Mouse (Mus musculus) forebrain, embryonic 16.5 days (tissue): ENCODE measurements around the gene Npr2. TPM values are rescaled to one million over a fixed set of nuclear protein-coding genes. Genes with fewer than 3 reads are reported as not detected.

Experiments
- ATAC-seq: fragments of 200-750 bp; cut with Nextera tagmentation; 2 replicates; pipeline ENCODE4 v1.8.0; 2017; ENCODE audit warnings: mild to moderate bottlenecking, moderate library complexity
- H3K27ac ChIP-seq: fragments of 300-500 bp; sonication (generic); 2 replicates; pipeline ENCODE4 v1.5.1; 2014; ENCODE audit warnings: low read length, control low read depth
- H3K27me3 ChIP-seq: fragments of 300-500 bp; sonication (generic); replicated peaks from 2 replicates; pipeline ENCODE4 v1.6.1; 2014; ENCODE audit warnings: low read length; ENCODE audit not compliant: control insufficient read depth, insufficient read depth
- H3K36me3 ChIP-seq: fragments of 300-500 bp; sonication (generic); 2 replicates; pipeline ENCODE4 v1.6.1; 2014; ENCODE audit not compliant: control insufficient read depth, insufficient read depth
- H3K4me1 ChIP-seq: fragments of 300-500 bp; sonication (generic); replicated peaks from 2 replicates; pipeline ENCODE4 v1.6.1; 2014; ENCODE audit warnings: low read length; ENCODE audit not compliant: control insufficient read depth, insufficient read depth
- H3K4me2 ChIP-seq: fragments of 300-500 bp; sonication (generic); 2 replicates; pipeline ENCODE4 v1.6.1; 2014; ENCODE audit warnings: mild to moderate bottlenecking, low read length, control low read depth
- H3K4me3 ChIP-seq: fragments of 300-500 bp; sonication (generic); replicated peaks from 2 replicates; pipeline ENCODE4 v1.5.1; 2014; ENCODE audit warnings: mild to moderate bottlenecking, low read length, control low read depth
- H3K9ac ChIP-seq: fragments of 300-500 bp; sonication (generic); replicated peaks from 2 replicates; pipeline ENCODE4 v1.6.1; 2014; ENCODE audit warnings: low read depth, low read length, control low read depth
- H3K9me3 ChIP-seq: fragments of 300-500 bp; sonication (generic); 2 replicates; pipeline ENCODE4 v1.6.1; 2016; ENCODE audit warnings: low read length; ENCODE audit not compliant: control insufficient read depth
- WGBS: fragments of 180-500 bp; shearing (Covaris S2); extraction: QIAGEN DNeasy Blood & Tissue Kit; methylation state at CpG from one replicate; pipeline ENCODE4 v1.1.7; 2014; 5-methylcytosine and 5-hydroxymethylcytosine counted together
- polyA plus RNA-seq: library from polyadenylated mRNA; unstranded; fragments of >200 nt; fragmentation: Nextera tagmentation; extraction: Ambion mirVana; gene quantifications from 2 replicates; pipeline ENCODE4 v1.2.1, GENCODE M21; 2015

Npr2 gene
- polyA plus RNA-seq, 1 experiment from 2014 or later, result 15.0 TPM

- Histone ChIP-seq H3K4me1 (no peaks in the 10 kb centered on the region), H3K27ac (no peak overlapping the region), H3K9ac (no peak overlapping the region), H3K36me3 (no peaks in the 10 kb centered on the region), H3K4me3 (no peak overlapping the region), H3K27me3 (no peaks in the 10 kb centered on the region), H3K4me2 (no peak overlapping the region), H3K9me3 (peaks cover 5% of the 10 kb centered on the region)
- no peak for ATAC-seq
- WGBS, result 85% methylated on average over 4 of the region's 4 CpGs
Measured at GRCm38 (mm10) chr4:43620146-43620778, 11.5 kb upstream of the Npr2 start.

GRCm38 (mm10) chr4:43629106-43629817 lies 2.5 kb upstream of the Npr2 start:
- Histone ChIP-seq H3K27ac (no peak overlapping the region), H3K36me3 (no peaks in the 10 kb centered on the region), H3K9me3 (peaks cover 9% of the 10 kb centered on the region), H3K4me2 (no peak overlapping the region; the same call in 1 of the 2 replicates), H3K4me1 (peaks cover 29% of the 10 kb centered on the region), H3K4me3 (no peak overlapping the region), H3K27me3 (no peaks in the 10 kb centered on the region), H3K9ac (no peak overlapping the region; the same call in 1 of the 2 replicates)
- 34% methylated on average over 20 of the region's 20 CpGs for WGBS
- no peak for ATAC-seq

- ATAC-seq, result peak; percentile 68
- 2% methylated on average over 5 of the region's 5 CpGs for WGBS
- Histone ChIP-seq H3K36me3 (no peaks in the 10 kb centered on the region), H3K9ac (peak overlapping the region; percentile 36; the same call in 1 of the 2 replicates), H3K4me2 (peak overlapping the region; percentile 36), H3K27ac (peak overlapping the region; percentile 65), H3K27me3 (no peaks in the 10 kb centered on the region), H3K9me3 (peaks cover 5% of the 10 kb centered on the region), H3K4me3 (no peak overlapping the region), H3K4me1 (peaks cover 29% of the 10 kb centered on the region)
Measured at GRCm38 (mm10) chr4:43630030-43630581, 1.6 kb upstream of the Npr2 start.

GRCm38 (mm10) chr4:43630671-43631045 lies 1.1 kb upstream of the Npr2 start:
- Histone ChIP-seq H3K4me3 (peak overlapping the region; percentile 65), H3K4me2 (peak overlapping the region; percentile 80), H3K9ac (peak overlapping the region; percentile 94; the same call in 1 of the 2 replicates), H3K4me1 (peaks cover 29% of the 10 kb centered on the region), H3K27me3 (no peaks in the 10 kb centered on the region), H3K36me3 (no peaks in the 10 kb centered on the region), H3K27ac (peak overlapping the region; percentile 65), H3K9me3 (peaks cover under 1% of the 10 kb centered on the region; the same call in 1 of the 2 replicates)
- ATAC-seq, result peak; percentile 7; the same call in 1 of the 2 replicates
- WGBS, result 19% methylated on average over 5 of the region's 5 CpGs

GRCm38 (mm10) chr4:43631956-43632920 lies 503 bp downstream of the Npr2 start:
- WGBS, result 53% methylated on average over 42 of the region's 42 CpGs
- H3K9ac ChIP-seq, result peak overlapping the region; percentile 94
- peak overlapping the region; percentile 80 for H3K4me2 ChIP-seq
- ATAC-seq, result peak; percentile 24
- peak overlapping the region; percentile 65; the same call in 1 of the 2 replicates for H3K27ac ChIP-seq
- no peaks in the 10 kb centered on the region for H3K36me3 ChIP-seq
- H3K27me3 ChIP-seq, result no peaks in the 10 kb centered on the region
- H3K9me3 ChIP-seq, result no peaks in the 10 kb centered on the region
- H3K4me3 ChIP-seq, result peak overlapping the region; percentile 65
- peaks cover 29% of the 10 kb centered on the region for H3K4me1 ChIP-seq

GRCm38 (mm10) chr4:43633296-43633695 lies 1.6 kb downstream of the Npr2 start:
- no peaks in the 10 kb centered on the region for H3K27me3 ChIP-seq
- 0 out of 2 replicates have a peak overlapping the region, but pooled peaks have one; percentile 0 for H3K4me2 ChIP-seq
- H3K9me3 ChIP-seq, result no peaks in the 10 kb centered on the region
- H3K27ac ChIP-seq, result no peak overlapping the region
- H3K4me1 ChIP-seq, result peaks cover 29% of the 10 kb centered on the region
- ATAC-seq, result no peak
- H3K9ac ChIP-seq, result no peak overlapping the region
- 85% methylated on average over 8 of the region's 8 CpGs for WGBS
- no peaks in the 10 kb centered on the region for H3K36me3 ChIP-seq
- H3K4me3 ChIP-seq, result no peak overlapping the region

- Histone ChIP-seq H3K36me3 (no peaks in the 10 kb centered on the region), H3K4me2 (no peak overlapping the region), H3K27ac (no peak overlapping the region), H3K27me3 (no peaks in the 10 kb centered on the region), H3K9me3 (no peaks in the 10 kb centered on the region), H3K4me1 (peaks cover 29% of the 10 kb centered on the region), H3K4me3 (no peak overlapping the region), H3K9ac (no peak overlapping the region)
- ATAC-seq, result no peak
- 88% methylated on average over 2 of the region's 2 CpGs for WGBS
Measured at GRCm38 (mm10) chr4:43633736-43634135, 2.0 kb downstream of the Npr2 start.

GRCm38 (mm10) chr4:43634621-43635374 lies 3.1 kb downstream of the Npr2 start:
- no peak for ATAC-seq
- Histone ChIP-seq H3K4me1 (peaks cover 29% of the 10 kb centered on the region), H3K36me3 (no peaks in the 10 kb centered on the region), H3K27ac (no peak overlapping the region), H3K4me3 (no peak overlapping the region), H3K27me3 (no peaks in the 10 kb centered on the region), H3K9me3 (no peaks in the 10 kb centered on the region), H3K9ac (no peak overlapping the region), H3K4me2 (no peak overlapping the region)
- WGBS, result 87% methylated on average over 7 of the region's 7 CpGs
